Mouse (Mus musculus): ENCODE results near the gene Abraxas1. TPM values are rescaled to one million over a fixed set of nuclear protein-coding genes. Genes with fewer than 3 reads are reported as not detected.

Gene Abraxas1
- polyA plus RNA-seq, 1 experiment from 2014 or later: 40.3 TPM

DNA sequence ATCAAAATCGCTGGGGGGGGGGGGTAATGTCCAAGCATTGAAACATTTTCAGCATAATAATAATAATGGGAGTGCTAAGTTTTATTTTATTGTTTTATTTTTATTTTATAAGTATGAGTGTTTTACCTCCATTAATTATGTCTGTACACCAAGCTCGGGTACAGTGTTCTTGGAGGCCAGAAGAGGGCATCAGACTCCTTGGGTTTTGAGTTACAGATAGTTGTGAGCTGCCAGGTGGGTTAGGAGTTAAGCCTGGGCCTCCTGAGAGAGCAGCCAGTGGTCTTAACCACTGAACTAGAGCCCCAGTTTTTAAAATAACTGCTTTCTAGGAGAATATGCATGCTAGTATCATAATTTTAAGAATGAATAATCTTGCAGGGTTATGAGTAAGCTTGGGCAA, 5.2 kb upstream of the Abraxas1 start:
- DNase-seq (ENCODE audit: low spot score): peak; percentile 73

DNA sequence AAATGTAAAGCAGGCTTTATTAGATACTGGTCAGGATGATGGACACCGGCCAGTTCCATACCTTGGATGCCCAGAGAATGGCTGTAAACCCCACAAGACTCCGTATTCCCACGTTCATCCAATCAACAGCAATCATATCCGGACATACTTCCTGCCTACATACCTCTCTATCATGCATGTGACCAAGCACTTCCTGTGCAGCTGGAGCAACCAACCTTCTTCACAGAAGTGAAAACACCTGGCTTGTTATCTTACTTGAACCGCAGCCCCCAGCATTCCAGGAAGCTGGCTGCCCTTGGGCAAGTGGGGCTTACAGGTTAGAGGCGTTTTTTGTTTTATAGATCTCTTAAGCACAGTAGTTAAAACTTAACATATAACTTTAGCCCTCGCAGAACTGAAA, 2.1 kb upstream of the Abraxas1 start:
- DNase-seq (ENCODE audit: low spot score): peak; percentile 55

DNA sequence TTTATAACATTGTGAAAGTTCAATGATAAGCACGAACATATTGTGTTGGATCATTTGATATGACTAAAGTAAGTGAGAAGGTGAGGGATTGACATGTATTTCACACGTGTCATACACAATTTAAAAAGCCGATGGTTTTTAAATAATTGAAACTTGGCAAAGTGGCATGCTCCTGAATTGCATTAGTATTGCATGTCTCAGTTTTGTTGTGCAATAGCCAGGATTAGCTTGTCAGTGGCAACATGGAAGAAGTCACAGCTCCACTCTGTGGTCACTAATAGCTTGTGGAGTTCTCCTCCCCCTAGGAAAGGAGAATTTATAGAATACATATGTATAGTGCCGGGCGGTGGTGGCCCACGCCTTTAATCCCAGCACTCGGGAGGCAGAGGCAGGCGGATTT, 610 bp upstream of the Abraxas1 start:
- DNase-seq (ENCODE audit: low spot score): no peak

DNA sequence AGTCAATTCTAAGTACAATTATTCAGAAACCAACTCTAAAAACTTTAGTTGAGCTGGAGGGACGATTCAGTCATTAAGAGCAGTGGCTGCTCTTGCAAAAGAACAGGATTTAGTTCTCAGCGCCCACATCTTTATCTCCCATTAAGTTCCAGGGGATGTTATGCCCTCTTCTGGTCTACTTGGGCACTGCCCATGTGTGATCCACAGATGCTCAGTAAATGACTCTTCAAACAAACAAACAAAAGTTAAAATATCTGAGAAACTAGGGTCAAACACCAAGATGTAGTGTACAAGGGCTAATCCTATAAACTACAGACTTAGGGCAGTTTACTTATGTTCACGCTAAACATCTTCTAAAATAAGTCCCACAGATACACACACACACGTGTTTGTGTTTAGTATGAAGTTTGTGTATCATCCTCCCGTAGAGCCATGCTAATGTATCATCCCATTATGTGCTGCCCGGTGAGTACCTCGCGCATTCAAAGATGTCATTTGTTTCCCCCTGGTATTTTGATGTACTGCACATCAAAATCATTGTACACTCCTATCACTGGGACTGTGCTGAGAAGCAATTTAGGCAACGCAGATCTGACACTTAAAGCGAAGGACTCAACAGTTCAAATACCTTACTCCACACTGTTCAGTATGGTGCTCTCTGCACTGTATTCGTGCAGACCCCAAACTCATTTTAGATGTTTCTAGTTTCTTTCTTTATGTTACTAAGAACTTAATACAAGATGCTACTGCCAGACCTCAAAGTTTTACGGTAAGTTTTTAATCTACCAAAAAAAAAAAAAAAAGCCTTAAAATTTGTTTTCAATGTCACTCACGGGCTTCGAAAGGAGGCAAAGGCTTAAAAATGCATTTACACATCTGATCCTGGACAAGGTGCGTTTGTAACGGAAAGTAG, 941 bp downstream of the Abraxas1 start:
- DNase-seq (ENCODE audit: low spot score): peak; percentile 16

DNA sequence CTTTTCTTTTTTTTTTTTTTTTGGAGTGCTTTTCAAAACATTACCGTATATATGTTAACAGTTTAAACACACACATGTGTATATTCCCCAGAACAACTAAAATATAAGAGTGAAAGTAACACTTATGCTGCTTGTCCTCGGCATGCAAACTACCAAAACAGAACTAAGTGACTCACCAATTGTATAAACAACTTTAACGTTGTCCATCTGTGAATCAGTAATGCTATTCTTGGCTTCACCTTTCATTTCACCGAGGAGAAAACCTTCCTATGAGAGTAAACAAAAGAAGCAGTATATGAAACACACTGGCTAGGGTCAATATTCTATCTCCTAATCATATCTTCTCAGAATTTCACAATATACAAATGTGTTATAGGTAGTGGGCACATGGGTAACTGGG, 2.4 kb downstream of the Abraxas1 start:
- no peak for DNase-seq (ENCODE audit: low spot score)

DNA sequence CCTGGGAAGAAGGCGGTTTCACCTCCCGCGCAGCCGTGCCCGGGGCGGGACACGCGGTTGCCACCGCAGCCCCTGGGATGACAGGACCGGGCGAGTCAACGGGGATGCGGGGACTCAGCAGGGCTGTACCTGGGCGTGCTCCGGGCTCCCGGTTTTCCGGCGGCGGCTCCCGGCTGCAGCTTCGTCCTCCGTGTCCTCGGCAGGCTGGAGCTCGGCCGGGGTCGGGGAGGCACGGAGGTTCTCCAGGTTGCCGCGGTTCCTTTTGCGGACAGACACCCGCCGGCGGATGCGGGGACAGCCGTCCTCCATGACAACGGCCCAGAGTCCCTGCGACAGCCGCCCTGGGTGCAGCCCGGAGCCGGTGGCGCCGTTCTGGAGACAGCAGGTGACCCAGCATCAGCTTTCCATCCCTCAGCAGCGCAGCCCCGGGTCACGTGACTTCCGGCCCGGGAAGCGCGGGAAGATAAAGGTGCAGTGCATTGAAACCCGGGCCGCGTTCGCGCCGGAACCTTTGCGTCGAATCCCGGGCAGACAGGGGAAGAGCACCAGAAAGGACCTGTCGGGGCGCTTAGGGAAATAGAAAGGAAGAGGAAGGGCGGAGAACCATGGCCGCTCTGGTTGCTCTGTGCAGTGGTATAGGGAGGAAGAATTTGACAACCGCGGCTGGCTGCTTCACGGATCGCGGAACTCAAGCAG, 22.5 kb downstream of the Abraxas1 start, which contains the start of the genes Helq and Mrps18c:
Helq (minus strand) TSS at position 434 of the 696 bp plus-strand sequence.
Mrps18c (plus strand) TSS at position 463 of the 696 bp plus-strand sequence.
- peak; percentile 91 for DNase-seq (ENCODE audit: low spot score)

DNA sequence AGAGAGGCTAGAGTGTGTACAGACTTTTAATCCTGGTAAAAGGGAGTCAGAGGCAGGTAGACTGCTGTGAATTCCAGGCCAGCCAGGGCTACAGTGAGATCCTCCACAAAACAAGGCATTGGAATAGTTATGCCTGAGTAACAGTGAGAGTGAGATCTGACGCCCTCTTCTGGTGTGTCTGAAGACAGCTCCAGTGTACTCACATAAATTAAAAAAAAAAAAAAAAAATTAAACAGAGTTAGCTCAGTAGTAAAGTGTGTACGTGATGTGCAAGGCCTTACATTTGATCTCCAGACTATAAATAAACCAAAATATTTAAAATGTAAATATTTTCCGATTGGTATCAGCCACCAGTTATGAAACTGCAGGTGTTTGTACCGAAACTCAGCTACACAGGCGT, 26.7 kb downstream of the Abraxas1 start:
- DNase-seq (ENCODE audit: low spot score): no peak

DNA sequence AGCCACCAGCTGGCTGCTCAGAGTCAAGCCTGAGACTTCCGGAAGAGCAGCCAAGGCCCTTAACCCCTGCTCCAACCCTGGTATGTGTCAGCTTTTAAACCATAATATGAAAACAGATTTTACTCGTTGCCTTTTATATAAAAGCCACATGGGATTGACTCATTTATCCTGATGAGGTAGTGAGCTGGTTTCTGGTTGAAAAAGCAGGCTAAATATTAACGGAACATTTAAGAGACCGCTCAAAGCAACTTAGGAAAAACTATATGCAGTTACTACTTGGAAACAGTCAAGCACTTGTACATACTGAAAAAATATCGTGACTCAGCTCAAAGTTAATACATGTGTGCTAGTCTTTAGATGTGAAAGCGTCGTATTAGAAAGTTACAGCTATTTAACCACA, 28.5 kb downstream of the Abraxas1 start:
- DNase-seq (ENCODE audit: low spot score): no peak

GRCm38 (mm10) chr5:100787527-100787926, 33.2 kb downstream of the Abraxas1 start:
- DNase-seq (ENCODE audit: low spot score): no peak

- DNase-seq (ENCODE audit: low spot score): no peak
Measured at GRCm38 (mm10) chr5:100779002-100779401, 41.8 kb downstream of the Abraxas1 start.

DNA sequence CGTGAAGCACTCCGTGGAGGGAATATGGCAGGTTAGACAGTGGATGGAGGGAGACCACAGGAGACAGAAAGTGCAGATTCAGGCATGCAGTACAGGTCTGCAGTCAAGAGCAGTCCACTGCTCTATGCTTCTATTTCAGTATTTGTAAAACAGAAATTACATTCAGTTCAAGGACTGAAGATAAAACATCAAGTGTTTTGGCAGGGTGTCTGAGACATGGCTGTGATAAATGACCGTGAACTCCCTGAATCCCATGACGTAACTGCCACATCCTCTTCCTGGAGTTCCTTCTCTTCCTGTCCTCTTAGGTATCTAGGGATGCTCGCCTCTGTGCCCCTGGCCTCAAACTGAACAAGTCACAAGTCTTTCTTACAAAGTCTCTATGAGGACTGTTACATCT, 43.9 kb downstream of the Abraxas1 start:
- no peak for DNase-seq (ENCODE audit: low spot score)

DNA sequence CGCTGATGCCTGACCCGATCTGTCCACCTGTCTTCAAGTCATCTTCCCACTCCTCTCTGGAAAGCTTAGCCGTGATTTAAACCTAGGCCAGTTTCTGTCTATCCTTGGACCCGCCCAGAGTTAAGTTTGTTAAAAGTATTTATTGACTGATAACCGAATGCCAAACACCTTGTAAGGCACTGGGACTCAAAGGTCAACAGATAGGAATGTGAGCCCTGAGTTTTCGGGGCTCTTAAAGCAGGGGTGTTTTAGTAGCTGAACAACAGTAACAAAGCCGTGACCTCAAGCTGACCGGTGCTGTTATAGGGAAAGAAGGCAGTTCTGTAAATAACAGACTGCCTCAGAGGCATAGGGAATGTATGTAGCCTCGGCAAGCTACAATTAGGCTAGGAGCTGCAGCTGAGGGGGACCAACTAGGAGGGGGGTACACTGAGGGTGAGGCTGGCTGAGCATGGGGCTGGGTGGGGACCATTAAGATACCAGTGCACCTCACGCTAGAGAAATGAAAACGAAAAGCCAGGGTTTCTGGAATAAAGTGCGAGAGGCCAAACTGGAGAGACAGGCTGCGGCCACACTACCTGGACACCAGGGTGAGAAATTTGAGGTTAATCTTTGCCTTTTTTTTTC, 44.9 kb downstream of the Abraxas1 start:
- no peak for DNase-seq (ENCODE audit: low spot score)

- DNase-seq (ENCODE audit: low spot score): no peak
Measured at GRCm38 (mm10) chr5:100771575-100771974, 49.2 kb downstream of the Abraxas1 start.

- DNase-seq (ENCODE audit: low spot score): no peak
Measured at GRCm38 (mm10) chr5:100766026-100766425, 54.7 kb downstream of the Abraxas1 start.

DNA sequence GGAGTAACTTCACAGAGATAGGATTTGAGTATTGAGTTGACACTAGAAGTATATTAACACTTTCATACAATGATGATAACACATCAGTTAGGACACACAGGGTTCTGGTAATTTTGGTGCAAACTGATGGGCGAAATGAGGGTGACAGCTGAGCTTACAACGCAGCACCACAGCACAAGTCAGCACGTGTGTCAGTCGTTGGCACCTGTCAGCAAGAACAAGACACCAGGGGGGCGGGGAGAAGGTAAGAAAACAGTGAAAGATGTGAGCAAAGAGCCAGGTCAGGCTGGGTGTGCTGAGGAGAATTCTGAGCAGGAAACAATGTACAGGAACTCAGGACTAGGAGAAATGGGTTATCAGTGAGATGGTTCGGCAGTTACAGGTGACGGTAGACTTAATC, 59.0 kb downstream of the Abraxas1 start:
- no peak for DNase-seq (ENCODE audit: low spot score)

GRCm38 (mm10) chr5:100760049-100760663, 60.6 kb downstream of the Abraxas1 start:
- no peak for DNase-seq (ENCODE audit: low spot score)

DNA sequence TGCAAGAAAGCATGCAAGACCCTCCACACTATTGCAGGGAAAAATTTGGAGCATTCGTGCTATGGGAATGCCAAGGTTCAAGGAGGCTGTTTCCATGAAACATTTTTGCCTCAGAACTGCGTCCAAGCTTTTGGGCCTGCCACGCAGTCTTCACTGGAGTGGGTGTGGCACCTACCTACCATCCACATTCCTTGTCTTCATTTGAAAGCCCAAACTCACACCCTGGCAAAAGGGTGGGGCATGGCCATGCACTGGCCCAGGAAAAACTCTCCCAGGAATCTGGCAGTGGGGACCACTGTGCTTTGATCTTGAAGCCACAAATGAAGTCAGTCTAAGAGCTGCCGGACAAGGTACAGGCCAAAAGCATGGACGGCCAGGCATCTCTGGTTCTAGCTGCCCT, 62.6 kb downstream of the Abraxas1 start:
- DNase-seq (ENCODE audit: low spot score): no peak
